Mouse (Mus musculus) CH12.LX (cell line): ENCODE results near the gene Gstp2. TPM values are rescaled to one million over a fixed set of nuclear protein-coding genes. Genes with fewer than 3 reads are reported as not detected.

Source experiments
- DNase-seq: peaks from one replicate; pipeline ENCODE4 v3.0.0-alpha.2; 2013; ENCODE audit errors: extremely low read depth
- H3K27ac ChIP-seq: 2 replicates; pipeline ENCODE4 v1.5.1; 2012; ENCODE audit warnings: low read depth, mild to moderate bottlenecking, control low read depth, moderate library complexity; ENCODE audit not compliant: insufficient read depth
- H3K27me3 ChIP-seq: replicated peaks from 2 replicates; pipeline ENCODE3; 2012; ENCODE audit warnings: inconsistent platforms
- H3K36me3 ChIP-seq, 2 experiments: replicated peaks in 1 of 2; 2 replicates each; pipeline versions ENCODE3 to v1.6.1; 2012; ENCODE audit warnings: inconsistent platforms in 1 of 2, low read length in 1 of 2, mild to moderate bottlenecking in 1 of 2, mixed read lengths in 1 of 2, moderate library complexity in 1 of 2; ENCODE audit not compliant: control insufficient read depth in 1 of 2, insufficient read depth in 1 of 2
- H3K4me1 ChIP-seq, 2 experiments: 2 replicates each; pipeline ENCODE4 v1.6.1; 2012; ENCODE audit warnings: inconsistent platforms in 1 of 2, moderate library complexity in 1 of 2; ENCODE audit not compliant: insufficient read depth in 2 of 2, control insufficient read depth in 1 of 2
- H3K4me2 ChIP-seq: 2 replicates; pipeline ENCODE4 v1.6.1; 2012; ENCODE audit warnings: low read depth, mild to moderate bottlenecking, control low read depth; ENCODE audit not compliant: poor library complexity, insufficient read depth, severe bottlenecking
- H3K4me3 ChIP-seq, 3 experiments: fragments of 150-350 bp in 1 of 3; sonication (generic) in 1 of 3; replicated peaks in 1 of 3; 2 replicates each; pipeline versions ENCODE3 to v1.5.1; 2011 to 2012; ENCODE audit warnings: low read depth in 2 of 3, low read length in 2 of 3, mild to moderate bottlenecking in 2 of 3, moderate library complexity in 2 of 3, control low read depth in 1 of 3, improper control_type of control experiment in 1 of 3, inconsistent platforms in 1 of 3, mixed read lengths in 1 of 3; ENCODE audit not compliant: poor library complexity in 1 of 3
- H3K79me2 ChIP-seq: replicated peaks from 2 replicates; pipeline ENCODE4 v1.6.1; 2012; ENCODE audit warnings: mild to moderate bottlenecking, moderate library complexity; ENCODE audit not compliant: control insufficient read depth, poor library complexity, insufficient read depth, severe bottlenecking; ENCODE audit errors: extremely low read depth
- H3K9ac ChIP-seq: 2 replicates; pipeline ENCODE4 v1.6.1; 2012; ENCODE audit warnings: low read depth, mild to moderate bottlenecking, control low read depth, moderate library complexity; ENCODE audit not compliant: insufficient read depth
- H3K9me3 ChIP-seq: replicated peaks from 2 replicates; pipeline ENCODE3; 2012; ENCODE audit warnings: low read length, inconsistent platforms, mixed read lengths
- BHLHE40 ChIP-seq: IDR thresholded peaks from 2 replicates; pipeline ENCODE4 v1.6.1; 2011; ENCODE audit warnings: mild to moderate bottlenecking, low read depth, low read length, improper control_type of control experiment
- GABPA ChIP-seq: IDR thresholded peaks from 2 replicates; pipeline ENCODE4 v1.6.1; 2012; ENCODE audit warnings: low read depth, low read length, improper control_type of control experiment, inconsistent platforms; ENCODE audit not compliant: insufficient replicate concordance
- HCFC1 ChIP-seq: IDR thresholded peaks from 2 replicates; pipeline ENCODE4 v1.6.1; 2012; ENCODE audit warnings: low read depth, mild to moderate bottlenecking, inconsistent platforms, low read length, improper control_type of control experiment
- JUN ChIP-seq: IDR thresholded peaks from 2 replicates; pipeline ENCODE4 v1.6.1; 2011; ENCODE audit warnings: low read depth, mild to moderate bottlenecking, low read length, improper control_type of control experiment, moderate library complexity; ENCODE audit not compliant: insufficient read depth
- MYC ChIP-seq: IDR thresholded peaks from 2 replicates; pipeline ENCODE4 v1.6.1; 2011; ENCODE audit warnings: low read depth, mild to moderate bottlenecking, improper control_type of control experiment, low read length
- NELFE ChIP-seq: IDR thresholded peaks from 2 replicates; pipeline ENCODE4 v1.6.1; 2011; ENCODE audit warnings: low read depth, low read length, improper control_type of control experiment
- PAX5 ChIP-seq: IDR thresholded peaks from 2 replicates; pipeline ENCODE4 v1.6.1; 2012; ENCODE audit warnings: low read length, inconsistent platforms, mixed read lengths
- POLR2A ChIP-seq: IDR thresholded peaks from 2 replicates; pipeline ENCODE4 v1.6.1; 2011; ENCODE audit warnings: low read depth, mild to moderate bottlenecking, improper control_type of control experiment, low read length
- RCOR1 ChIP-seq: conservative IDR thresholded peaks from 2 replicates; pipeline ENCODE4 v1.6.1; 2012; ENCODE audit warnings: low read depth, mild to moderate bottlenecking, inconsistent platforms, low read length, improper control_type of control experiment
- SMC3 ChIP-seq: IDR thresholded peaks from 2 replicates; pipeline ENCODE4 v1.6.1; 2011; ENCODE audit warnings: low read depth, low read length, improper control_type of control experiment
- TCF12 ChIP-seq: IDR thresholded peaks from 2 replicates; pipeline ENCODE4 v1.6.1; 2014; ENCODE audit warnings: low read depth, mild to moderate bottlenecking, inconsistent platforms, low read length, improper control_type of control experiment
- USF2 ChIP-seq: conservative IDR thresholded peaks from 2 replicates; pipeline ENCODE4 v1.6.1; 2011; ENCODE audit warnings: low read depth, low read length, improper control_type of control experiment
- ZC3H11A ChIP-seq: IDR thresholded peaks from 2 replicates; pipeline ENCODE4 v1.6.1; 2012; ENCODE audit warnings: low read depth, mild to moderate bottlenecking, inconsistent platforms, low read length, improper control_type of control experiment
- ZKSCAN1 ChIP-seq: IDR thresholded peaks from 2 replicates; pipeline ENCODE4 v1.6.1; 2012; ENCODE audit warnings: low read depth, inconsistent platforms, low read length, improper control_type of control experiment, borderline replicate concordance
- dilution Hi-C: fragments of 300-500 bp; cut with MboI; formaldehyde crosslinking; loops from 2 replicates; pipeline ENCODE4 v1.14.3; 2020; ENCODE audit warnings: low sequenced_read_pairs; ENCODE audit not compliant: extremely low pct_unique_long_range_greater_than_20kb, extremely low pct_ligation_motif_present
- in situ Hi-C: fragments of 300-500 bp; cut with MboI; formaldehyde crosslinking; loops from 3 replicates; pipeline ENCODE4 v1.14.3; 2019; ENCODE audit warnings: low sequenced_read_pairs, low pct_ligation_motif_present, low pct_unique_long_range_greater_than_20kb, mixed read lengths
- polyA plus RNA-seq: library from polyadenylated mRNA; unstranded; fragments of >175 nt; gene quantifications from 2 replicates; pipeline ENCODE4 v1.2.1, GENCODE M21; 2012; ENCODE audit warnings: low read depth; ENCODE audit not compliant: insufficient read length
- total RNA-seq, 2 experiments: library from RNA; depleted of rRNA; stranded (reverse); fragments of 300-350 nt in 1 of 2; fragments of >200 nt in 1 of 2; gene quantifications; 2 replicates each; pipeline ENCODE4 v1.2.3; 2012 to 2014

Gstp2 gene
- total and polyA plus RNA-seq, 3 experiments, result 1.4 to 21.1 TPM; not detected in 1

DNA sequence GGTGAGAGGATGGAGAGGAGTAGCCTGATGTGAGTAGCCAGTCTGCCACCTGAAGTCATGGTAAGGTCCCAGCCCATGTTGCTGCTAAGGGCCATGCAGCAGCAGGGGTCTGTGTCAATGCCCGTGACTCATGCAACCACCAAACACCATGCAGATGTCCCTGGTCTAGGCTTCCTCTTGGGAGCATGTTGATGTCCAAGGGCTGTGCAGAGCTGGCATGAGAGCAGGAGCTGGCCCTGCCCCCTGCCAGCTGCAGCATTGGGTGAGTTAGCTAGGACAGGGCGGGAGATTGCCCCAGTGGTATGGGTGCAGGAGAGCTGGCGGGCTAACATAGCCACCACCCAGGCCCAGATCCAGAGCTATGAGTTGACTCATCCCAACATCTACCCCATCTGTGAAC is 44.6 kb upstream of the Gstp2 start:
- in situ Hi-C loops, result no loop called here
- no peaks in the 10 kb centered on the region for H3K9me3 ChIP-seq
- no peak overlapping the region for H3K27ac ChIP-seq
- H3K36me3 ChIP-seq, result no peaks in the 10 kb centered on the region
- TF ChIP-seq BHLHE40 (no peak), TCF12 (no peak), JUN (no peak)
- DNase-seq, result no peak
- no peak overlapping the region for H3K9ac ChIP-seq
- H3K4me1 ChIP-seq, result no peaks in the 10 kb centered on the region
- dilution Hi-C loops, result no loop called here
- no peak overlapping the region for H3K4me2 ChIP-seq
- no peak overlapping the region for H3K4me3 ChIP-seq
- H3K27me3 ChIP-seq, result peaks cover 29% of the 10 kb centered on the region
- H3K79me2 ChIP-seq, result no peaks in the 10 kb centered on the region

- in situ Hi-C loops, result loop anchor here (5.0 kb wide), 2 partner anchors 37 to 72 kb away; no protein-coding TSS in a partner anchor
- no peak for DNase-seq
- Histone ChIP-seq H3K79me2 (no peaks in the 10 kb centered on the region), H3K36me3 (no peaks in the 10 kb centered on the region), H3K4me3 (no peak overlapping the region), H3K27ac (no peak overlapping the region), H3K4me1 (no peaks in the 10 kb centered on the region), H3K27me3 (peaks cover 40% of the 10 kb centered on the region), H3K9me3 (no peaks in the 10 kb centered on the region), H3K4me2 (no peak overlapping the region), H3K9ac (no peak overlapping the region)
- no peak for TF ChIP-seq ZKSCAN1
- no peak for TF ChIP-seq ZC3H11A
- TF ChIP-seq BHLHE40, result no peak
- TF ChIP-seq NELFE, result no peak
- no peak for TF ChIP-seq PAX5
- TF ChIP-seq GABPA, result no peak
- no peak for TF ChIP-seq SMC3
- no peak for TF ChIP-seq HCFC1
- dilution Hi-C loops, result no loop called here
These were observed 43.3 kb upstream of the Gstp2 start for GRCm38 (mm10) chr19:4089128-4089527.

DNA sequence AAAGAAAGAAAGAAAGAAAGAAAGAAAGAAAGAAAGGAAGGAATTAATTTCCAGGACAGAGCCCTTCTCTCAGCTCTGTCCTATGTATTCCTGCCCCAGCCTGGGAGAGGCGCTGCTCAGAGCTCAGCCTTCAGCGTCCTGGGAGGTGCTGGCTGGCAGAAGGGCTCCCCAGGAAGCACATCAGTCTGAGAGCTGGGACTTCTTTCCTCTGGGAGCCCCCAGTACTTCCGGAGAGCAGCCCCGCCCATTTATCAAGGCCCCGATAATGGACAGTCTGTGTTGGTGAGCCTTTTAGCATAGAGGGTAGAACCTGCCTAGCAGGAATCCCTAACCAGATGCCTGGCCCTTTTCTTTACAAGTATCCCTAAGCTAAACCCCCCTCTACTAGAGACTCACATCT is 42.3 kb upstream of the Gstp2 start:
- in situ Hi-C loops, result loop anchor here (5.0 kb wide), 2 partner anchors 36 to 71 kb away; no protein-coding TSS in a partner anchor
- Histone ChIP-seq H3K9ac (no peak overlapping the region), H3K36me3 (no peaks in the 10 kb centered on the region), H3K79me2 (no peaks in the 10 kb centered on the region), H3K4me2 (no peak overlapping the region), H3K27me3 (peaks cover 48% of the 10 kb centered on the region), H3K27ac (no peak overlapping the region), H3K4me1 (no peaks in the 10 kb centered on the region), H3K4me3 (no peak overlapping the region), H3K9me3 (no peaks in the 10 kb centered on the region)
- dilution Hi-C loops, result no loop called here
- TF ChIP-seq GABPA (no peak), RCOR1 (no peak), POLR2A (no peak), USF2 (no peak), MYC (no peak)
- no peak for DNase-seq
